Mouse (Mus musculus): Measurements from ENCODE around the gene Esrrg. TPM values are rescaled to one million over a fixed set of nuclear protein-coding genes. Genes with fewer than 3 reads are reported as not detected.

Esrrg gene
- polyA plus RNA-seq, 1 experiment from 2014 or later: 31.6 TPM

DNA sequence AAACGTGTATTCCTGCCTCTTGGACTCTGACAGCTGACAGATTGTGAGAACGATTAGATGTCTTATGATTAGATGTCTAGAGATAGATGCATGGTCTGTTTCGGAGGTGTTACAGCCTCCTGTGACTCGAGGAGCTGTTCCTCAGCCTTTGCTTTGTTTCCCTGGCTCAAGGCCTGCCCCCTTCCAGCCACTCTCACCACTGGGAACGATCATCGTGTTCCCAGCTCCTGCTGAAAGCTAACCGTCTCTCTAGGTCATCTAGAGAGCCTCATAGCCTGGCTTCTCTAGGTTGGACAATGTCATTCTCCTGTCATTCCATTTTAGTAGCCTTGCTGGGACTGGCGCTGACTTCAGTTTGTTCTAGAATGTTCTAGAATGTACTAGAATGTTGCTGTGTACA, 233.0 kb downstream of the Esrrg start:
- WGBS: 85% methylated on average over 8 of the region's 8 CpGs
- no peak overlapping the region for H3K9ac ChIP-seq (replicated peaks)
- no peak for ATAC-seq (ENCODE audit: low FRiP score)
- H3K4me3 ChIP-seq (replicated peaks): no peak overlapping the region
- no peak overlapping the region for H3K27ac ChIP-seq (replicated peaks)
- no peak overlapping the region for H3K4me2 ChIP-seq
- H3K4me1 ChIP-seq: no peaks in the 10 kb centered on the region; the same call in 1 of the 2 replicates
- no peaks in the 10 kb centered on the region for H3K36me3 ChIP-seq
- H3K9me3 ChIP-seq (replicated peaks): no peaks in the 10 kb centered on the region
- no peaks in the 10 kb centered on the region for H3K27me3 ChIP-seq (replicated peaks)

DNA sequence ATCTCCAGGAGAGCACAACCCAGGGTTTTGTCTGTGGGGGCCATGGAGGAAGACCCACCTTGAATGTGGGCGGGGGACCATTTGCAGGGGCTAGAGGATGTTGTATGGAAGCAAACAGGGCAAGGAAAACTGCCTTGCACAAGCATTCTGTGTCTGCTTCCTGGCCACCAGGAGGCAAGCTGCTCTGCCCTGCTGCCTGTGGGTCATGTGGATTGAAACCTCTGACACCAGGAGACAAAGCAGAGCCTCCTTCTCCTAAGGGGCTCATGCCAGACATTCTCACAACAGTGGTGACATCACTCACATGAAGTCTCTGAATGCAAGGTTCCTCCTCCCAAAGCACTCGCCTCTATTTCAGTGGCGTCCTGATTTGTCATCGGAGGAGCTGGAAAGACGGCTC, 234.1 kb downstream of the Esrrg start:
- no peak overlapping the region for H3K4me3 ChIP-seq (replicated peaks)
- no peak overlapping the region for H3K4me2 ChIP-seq
- H3K36me3 ChIP-seq: no peaks in the 10 kb centered on the region
- WGBS: 89% methylated on average over 5 of the region's 5 CpGs
- no peaks in the 10 kb centered on the region for H3K27me3 ChIP-seq (replicated peaks)
- H3K9me3 ChIP-seq (replicated peaks): no peaks in the 10 kb centered on the region
- H3K27ac ChIP-seq (replicated peaks): no peak overlapping the region
- H3K4me1 ChIP-seq: no peaks in the 10 kb centered on the region
- no peak for ATAC-seq (ENCODE audit: low FRiP score)
- no peak overlapping the region for H3K9ac ChIP-seq (replicated peaks)

DNA sequence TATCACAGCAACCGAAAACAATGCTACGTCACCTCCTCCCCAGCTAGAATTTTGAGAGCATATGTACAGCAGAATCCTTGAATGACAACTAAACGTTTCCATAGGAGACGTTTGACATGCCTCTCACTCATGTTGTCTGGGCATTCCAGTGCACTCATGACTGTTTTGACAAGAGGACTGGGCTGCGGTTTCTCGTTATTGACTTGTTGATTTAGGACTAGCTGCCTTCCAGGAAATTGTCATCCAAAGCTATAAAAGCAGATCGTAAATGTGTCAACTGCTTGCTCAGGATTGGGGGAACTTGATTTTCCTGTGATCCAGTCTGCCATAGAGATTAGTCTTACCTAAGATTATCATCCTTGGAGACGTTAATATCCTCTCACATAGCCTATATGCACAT, 245.6 kb downstream of the Esrrg start:
- no peaks in the 10 kb centered on the region for H3K9me3 ChIP-seq (replicated peaks)
- ATAC-seq (ENCODE audit: low FRiP score): no peak
- no peaks in the 10 kb centered on the region for H3K27me3 ChIP-seq (replicated peaks)
- whole genome bisulfite sequencing: 66% methylated on average over 8 of the region's 8 CpGs
- H3K4me3 ChIP-seq (replicated peaks): no peak overlapping the region
- H3K27ac ChIP-seq (replicated peaks): no peak overlapping the region
- H3K4me1 ChIP-seq: no peaks in the 10 kb centered on the region
- no peaks in the 10 kb centered on the region for H3K36me3 ChIP-seq
- no peak overlapping the region for H3K9ac ChIP-seq (replicated peaks)
- no peak overlapping the region for H3K4me2 ChIP-seq

DNA sequence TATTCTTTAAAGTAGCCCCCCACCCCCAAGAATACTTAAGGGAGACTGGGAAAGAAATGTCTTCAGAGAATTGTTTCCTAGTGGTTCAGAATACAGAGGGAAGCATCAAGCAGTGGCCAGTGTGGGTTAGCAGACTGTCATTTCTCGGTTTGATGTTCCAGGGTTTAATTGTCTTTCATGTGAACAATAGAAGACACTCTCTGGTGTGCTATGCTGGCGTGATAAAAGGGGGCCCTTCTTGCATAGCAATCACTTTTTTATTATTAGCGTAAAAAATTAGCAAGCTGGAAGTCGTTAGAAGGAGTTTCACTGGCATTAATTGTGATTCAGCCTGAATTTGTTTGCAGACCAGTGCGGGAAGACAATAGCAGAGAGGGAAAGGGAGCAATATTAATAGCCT, 253.7 kb downstream of the Esrrg start:
- WGBS: 11% methylated on average over 5 of the region's 5 CpGs

DNA sequence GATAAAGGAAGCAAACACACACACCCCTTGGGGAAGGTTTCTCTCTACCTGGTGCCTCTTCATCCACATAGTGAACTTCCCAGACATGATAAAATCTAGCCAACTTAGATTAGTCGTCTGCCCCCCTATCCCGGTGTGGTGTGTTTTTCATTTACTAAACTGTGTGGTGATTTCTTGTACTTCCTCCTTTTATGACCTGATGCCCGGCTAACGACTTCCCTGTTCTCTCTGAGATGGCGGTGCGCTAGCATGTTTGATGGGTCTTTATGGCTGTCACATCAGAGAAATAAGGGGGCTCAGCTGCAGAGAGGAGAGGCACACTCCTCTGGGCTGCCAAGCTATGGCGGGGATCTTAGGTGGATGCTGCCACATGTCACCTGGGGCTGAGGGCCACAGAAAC, 259.8 kb downstream of the Esrrg start:
- H3K9ac ChIP-seq (replicated peaks): no peak overlapping the region
- H3K4me1 ChIP-seq: no peaks in the 10 kb centered on the region
- no peaks in the 10 kb centered on the region for H3K9me3 ChIP-seq (replicated peaks)
- 68% methylated on average over 7 of the region's 7 CpGs for WGBS
- H3K27me3 ChIP-seq (replicated peaks): no peaks in the 10 kb centered on the region
- no peak overlapping the region for H3K4me2 ChIP-seq
- no peak for ATAC-seq (ENCODE audit: low FRiP score)
- no peaks in the 10 kb centered on the region for H3K36me3 ChIP-seq
- H3K4me3 ChIP-seq (replicated peaks): no peak overlapping the region
- no peak overlapping the region for H3K27ac ChIP-seq (replicated peaks)

More for the DNA sequence above, 253.7 kb downstream of the Esrrg start:
- Histone ChIP-seq H3K9ac (replicated peaks) (no peak overlapping the region), H3K9me3 (replicated peaks) (no peaks in the 10 kb centered on the region), H3K4me1 (peaks cover 13% of the 10 kb centered on the region; the same call in 1 of the 2 replicates), H3K4me2 (no peak overlapping the region), H3K4me3 (replicated peaks) (no peak overlapping the region), H3K36me3 (no peaks in the 10 kb centered on the region), H3K27ac (replicated peaks) (no peak overlapping the region), H3K27me3 (replicated peaks) (no peaks in the 10 kb centered on the region)
- no peak for ATAC-seq (ENCODE audit: low FRiP score)

DNA sequence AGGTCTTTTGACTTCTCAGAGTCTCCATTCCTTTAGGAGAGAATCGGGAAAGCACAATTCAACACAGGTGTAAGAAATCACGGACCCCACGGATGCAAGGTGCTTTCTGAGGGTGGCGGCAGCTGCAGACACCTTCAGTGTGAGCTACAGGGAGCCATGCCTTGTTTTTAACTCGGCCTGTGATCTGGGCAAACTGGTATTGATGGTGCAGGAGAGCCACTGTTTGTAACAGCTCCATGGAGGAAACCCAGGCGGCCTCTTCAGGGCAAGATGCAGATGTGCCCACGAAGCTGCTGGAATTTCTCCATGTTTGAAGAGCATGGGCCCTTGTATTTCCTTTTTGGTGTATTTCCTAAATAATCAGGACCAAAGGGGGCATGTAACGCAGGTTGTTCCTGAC, 263.6 kb downstream of the Esrrg start:
- Histone ChIP-seq H3K4me3 (replicated peaks) (no peak overlapping the region), H3K4me1 (no peaks in the 10 kb centered on the region), H3K4me2 (no peak overlapping the region), H3K27ac (replicated peaks) (no peak overlapping the region), H3K9me3 (replicated peaks) (no peaks in the 10 kb centered on the region), H3K9ac (replicated peaks) (no peak overlapping the region), H3K36me3 (no peaks in the 10 kb centered on the region), H3K27me3 (replicated peaks) (no peaks in the 10 kb centered on the region)
- ATAC-seq (ENCODE audit: low FRiP score): no peak
- WGBS: 66% methylated on average over 8 of the region's 8 CpGs

DNA sequence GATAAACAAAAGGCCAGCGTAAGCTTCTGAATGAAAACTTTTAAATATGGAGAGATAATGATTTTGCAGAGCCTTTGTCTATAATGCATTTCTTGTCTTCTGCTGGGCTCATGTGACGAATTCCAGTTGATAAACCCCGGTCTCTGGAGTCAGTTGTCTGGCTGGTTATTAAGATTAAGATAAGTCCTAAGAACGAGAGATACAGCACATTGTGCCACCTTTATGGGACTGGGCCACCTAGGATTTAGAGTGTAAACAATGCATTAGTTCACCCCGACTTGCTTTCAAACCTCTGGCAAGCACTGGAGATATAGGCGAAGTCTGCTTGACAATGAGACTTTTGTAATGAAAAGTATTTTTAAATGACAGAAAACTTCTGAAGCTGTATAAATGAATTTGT, 264.2 kb downstream of the Esrrg start:
- H3K27me3 ChIP-seq (replicated peaks): no peaks in the 10 kb centered on the region
- H3K4me1 ChIP-seq: no peaks in the 10 kb centered on the region
- H3K4me2 ChIP-seq: no peak overlapping the region
- no peak for ATAC-seq (ENCODE audit: low FRiP score)
- WGBS: 73% methylated on average over 6 of the region's 6 CpGs
- no peak overlapping the region for H3K27ac ChIP-seq (replicated peaks)
- no peak overlapping the region for H3K4me3 ChIP-seq (replicated peaks)
- H3K9ac ChIP-seq (replicated peaks): no peak overlapping the region
- H3K9me3 ChIP-seq (replicated peaks): no peaks in the 10 kb centered on the region
- H3K36me3 ChIP-seq: no peaks in the 10 kb centered on the region

DNA sequence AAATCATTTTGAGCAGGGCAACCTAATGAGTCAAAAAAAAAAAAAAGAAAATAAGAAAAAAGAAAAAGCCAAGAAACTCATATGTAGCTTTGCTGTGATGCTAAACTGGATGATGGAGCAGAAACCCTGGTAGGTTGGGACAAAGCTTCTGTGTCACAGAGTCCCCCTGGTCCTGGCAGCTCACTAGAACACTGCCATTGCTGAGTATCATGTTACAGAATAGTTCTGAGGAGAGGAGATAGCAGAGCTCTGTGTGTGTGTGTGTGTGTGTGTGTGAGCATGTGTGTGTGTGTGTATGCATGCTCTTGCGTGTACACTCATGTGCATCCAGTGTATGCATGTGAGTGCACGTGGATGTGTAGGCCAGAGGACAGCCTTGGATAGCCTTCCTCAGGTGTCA, 265.2 kb downstream of the Esrrg start:
- Histone ChIP-seq H3K4me2 (no peak overlapping the region), H3K36me3 (no peaks in the 10 kb centered on the region), H3K4me1 (no peaks in the 10 kb centered on the region), H3K27me3 (replicated peaks) (no peaks in the 10 kb centered on the region), H3K9me3 (replicated peaks) (no peaks in the 10 kb centered on the region), H3K9ac (replicated peaks) (no peak overlapping the region), H3K4me3 (replicated peaks) (no peak overlapping the region), H3K27ac (replicated peaks) (no peak overlapping the region)
- 96% methylated on average over 2 of the region's 2 CpGs for WGBS
- ATAC-seq (ENCODE audit: low FRiP score): no peak

DNA sequence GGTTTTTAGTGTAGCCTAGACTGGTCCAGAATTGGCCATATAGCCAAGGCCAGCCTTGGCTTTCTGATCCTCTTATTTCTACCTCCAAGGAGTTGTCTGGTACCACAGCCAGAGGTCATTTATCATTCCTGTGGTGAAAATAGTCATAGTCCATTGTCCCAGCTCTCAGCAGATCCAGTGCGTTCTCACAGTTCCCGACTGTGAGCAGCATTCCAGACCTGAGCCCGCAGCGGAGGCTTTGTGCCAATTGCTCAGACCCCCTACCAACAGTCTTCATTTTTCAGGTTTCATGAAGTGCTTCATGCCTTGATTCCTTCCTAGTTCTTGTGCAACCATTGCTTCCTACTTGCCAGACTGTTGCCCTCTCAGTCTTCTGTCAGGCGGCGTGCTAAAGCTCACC, 278.7 kb downstream of the Esrrg start:
- 83% methylated on average over 6 of the region's 6 CpGs for WGBS

DNA sequence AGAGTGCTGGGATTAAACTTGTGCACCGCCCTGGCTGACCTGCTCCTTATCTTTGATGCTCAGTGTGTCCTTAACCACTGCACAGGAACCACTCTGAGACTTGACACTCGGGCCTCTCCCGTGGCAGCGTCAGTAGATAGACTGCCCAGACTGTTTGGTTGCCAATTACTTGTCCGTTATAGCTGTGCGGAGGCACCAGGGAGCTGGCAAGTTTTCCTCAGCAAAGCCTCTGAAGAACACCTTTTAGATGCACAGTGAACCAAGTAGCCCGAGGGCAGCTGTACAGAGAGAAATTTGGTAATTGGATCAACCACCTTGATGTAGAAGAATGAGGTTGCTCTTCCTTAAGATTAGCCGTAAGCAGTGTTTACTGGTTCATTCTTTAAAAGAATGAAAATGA, 279.6 kb downstream of the Esrrg start:
- Histone ChIP-seq H3K36me3 (no peaks in the 10 kb centered on the region), H3K27ac (replicated peaks) (no peak overlapping the region), H3K4me1 (no peaks in the 10 kb centered on the region), H3K4me2 (no peak overlapping the region), H3K4me3 (replicated peaks) (no peak overlapping the region), H3K27me3 (replicated peaks) (no peaks in the 10 kb centered on the region), H3K9ac (replicated peaks) (no peak overlapping the region), H3K9me3 (replicated peaks) (no peaks in the 10 kb centered on the region)
- WGBS: 77% methylated on average over 8 of the region's 8 CpGs
- ATAC-seq (ENCODE audit: low FRiP score): no peak

More for the DNA sequence above, 278.7 kb downstream of the Esrrg start:
- no peak for ATAC-seq (ENCODE audit: low FRiP score)
- no peak overlapping the region for H3K9ac ChIP-seq (replicated peaks)
- no peaks in the 10 kb centered on the region for H3K4me1 ChIP-seq
- H3K9me3 ChIP-seq (replicated peaks): no peaks in the 10 kb centered on the region
- H3K27me3 ChIP-seq (replicated peaks): no peaks in the 10 kb centered on the region
- H3K4me2 ChIP-seq: no peak overlapping the region
- H3K4me3 ChIP-seq (replicated peaks): no peak overlapping the region
- no peak overlapping the region for H3K27ac ChIP-seq (replicated peaks)
- H3K36me3 ChIP-seq: no peaks in the 10 kb centered on the region

DNA sequence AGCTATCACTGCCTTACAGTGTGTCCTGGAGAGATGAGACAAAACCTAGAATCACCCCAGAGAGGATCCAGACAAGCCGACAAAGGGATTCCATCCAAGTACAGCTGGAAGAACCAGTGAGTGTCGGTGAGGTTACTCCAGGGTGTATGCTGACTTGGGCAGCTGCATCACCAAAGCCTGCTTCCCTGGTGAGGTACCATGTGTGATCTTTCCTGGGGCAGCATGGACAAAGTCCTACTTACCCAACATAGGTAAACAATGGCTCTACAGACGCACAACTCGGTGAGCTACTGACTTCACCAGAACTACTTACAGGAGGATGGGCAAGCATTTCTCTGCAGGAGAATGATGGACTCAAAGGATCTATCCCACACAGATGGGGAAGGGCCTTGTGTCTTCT, 280.5 kb downstream of the Esrrg start:
- WGBS: 96% methylated on average over 4 of the region's 4 CpGs
- Histone ChIP-seq H3K27me3 (replicated peaks) (no peaks in the 10 kb centered on the region), H3K4me1 (no peaks in the 10 kb centered on the region), H3K36me3 (no peaks in the 10 kb centered on the region), H3K9ac (replicated peaks) (no peak overlapping the region), H3K4me3 (replicated peaks) (no peak overlapping the region), H3K4me2 (no peak overlapping the region), H3K9me3 (replicated peaks) (no peaks in the 10 kb centered on the region), H3K27ac (replicated peaks) (no peak overlapping the region)
- no peak for ATAC-seq (ENCODE audit: low FRiP score)

DNA sequence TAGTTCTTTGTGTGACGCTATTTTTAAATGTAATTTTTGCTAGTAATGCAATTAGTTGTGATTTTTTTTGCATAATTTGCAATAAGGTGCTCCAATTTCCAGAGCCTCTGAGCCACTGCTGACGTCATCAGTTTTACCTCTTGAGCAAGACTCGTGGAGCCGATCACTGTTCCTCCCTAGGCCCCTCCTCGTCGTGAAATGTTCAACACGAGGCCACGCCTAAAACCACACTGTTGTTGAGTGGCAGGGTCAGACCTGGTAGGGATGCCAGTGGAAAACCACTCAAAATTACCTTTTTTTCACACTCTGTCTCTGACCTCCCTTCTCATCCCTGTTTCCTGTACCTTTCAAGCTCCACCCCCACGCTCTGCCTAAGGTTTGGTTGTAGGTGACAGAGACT, 282.7 kb downstream of the Esrrg start:
- H3K4me1 ChIP-seq: no peaks in the 10 kb centered on the region
- no peak overlapping the region for H3K9ac ChIP-seq (replicated peaks)
- no peaks in the 10 kb centered on the region for H3K9me3 ChIP-seq (replicated peaks)
- ATAC-seq (ENCODE audit: low FRiP score): no peak
- no peak overlapping the region for H3K4me2 ChIP-seq
- 85% methylated on average over 9 of the region's 9 CpGs for WGBS
- H3K27me3 ChIP-seq (replicated peaks): no peaks in the 10 kb centered on the region
- no peak overlapping the region for H3K4me3 ChIP-seq (replicated peaks)
- no peak overlapping the region for H3K27ac ChIP-seq (replicated peaks)
- H3K36me3 ChIP-seq: no peaks in the 10 kb centered on the region

DNA sequence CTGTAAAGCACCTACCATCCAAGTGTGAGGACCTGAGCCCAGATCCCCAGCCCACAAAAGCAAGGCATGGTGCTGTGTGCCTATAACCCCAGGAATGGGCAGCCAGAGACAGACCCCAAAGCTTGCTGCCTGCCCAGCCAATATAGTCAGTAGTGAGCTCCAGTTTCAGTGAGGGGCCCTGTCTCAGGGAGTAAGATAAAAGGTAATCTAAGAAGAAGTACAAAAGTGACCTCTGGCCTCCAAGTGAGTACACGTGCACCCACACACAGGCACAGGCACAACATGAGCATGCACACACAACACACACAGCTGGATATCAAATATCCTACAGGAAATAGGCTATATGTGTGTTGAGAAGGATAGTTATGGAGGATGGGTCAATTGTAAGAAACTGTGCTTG, 286.9 kb downstream of the Esrrg start:
- Histone ChIP-seq H3K9me3 (replicated peaks) (no peaks in the 10 kb centered on the region), H3K27ac (replicated peaks) (no peak overlapping the region), H3K4me2 (no peak overlapping the region), H3K4me1 (no peaks in the 10 kb centered on the region), H3K9ac (replicated peaks) (no peak overlapping the region), H3K27me3 (replicated peaks) (no peaks in the 10 kb centered on the region), H3K4me3 (replicated peaks) (no peak overlapping the region), H3K36me3 (no peaks in the 10 kb centered on the region)
- WGBS: 82% methylated on average over 1 of the region's 1 CpGs
- no peak for ATAC-seq (ENCODE audit: low FRiP score)
